Mouse (Mus musculus) heart, embryonic 11.5 days (tissue): Measurements from ENCODE around the gene Fga. TPM values are rescaled to one million over a fixed set of nuclear protein-coding genes. Genes with fewer than 3 reads are reported as not detected.
A peak's percentile ranks its signal among the peaks of the same experiment; 100 is the strongest.

Source experiments
- ATAC-seq: fragments of 200-750 bp; cut with Nextera tagmentation; replicated peaks from 2 replicates; pipeline ENCODE4 v1.8.0; 2017; ENCODE audit warnings: moderate library complexity; ENCODE audit not compliant: insufficient number of reproducible peaks, low FRiP score, low TSS enrichment
- H3K27ac ChIP-seq: fragments of 300-500 bp; sonication (generic); 2 replicates; pipeline ENCODE4 v1.5.1; 2014; ENCODE audit warnings: mild to moderate bottlenecking, low read depth, low read length
- H3K27me3 ChIP-seq: fragments of 300-500 bp; sonication (generic); 2 replicates; pipeline ENCODE4 v1.6.1; 2014; ENCODE audit warnings: mild to moderate bottlenecking, low read length, mixed read lengths; ENCODE audit not compliant: control insufficient read depth, insufficient read depth
- H3K36me3 ChIP-seq: fragments of 300-500 bp; sonication (generic); 2 replicates; pipeline ENCODE4 v1.6.1; 2014; ENCODE audit warnings: mild to moderate bottlenecking, low read length, moderate library complexity, mixed read lengths; ENCODE audit not compliant: control insufficient read depth, insufficient read depth
- H3K4me1 ChIP-seq: fragments of 300-500 bp; sonication (generic); 2 replicates; pipeline ENCODE4 v1.6.1; 2014; ENCODE audit warnings: low read length; ENCODE audit not compliant: control insufficient read depth, insufficient read depth
- H3K4me2 ChIP-seq: fragments of 300-500 bp; sonication (generic); 2 replicates; pipeline ENCODE4 v1.6.1; 2014; ENCODE audit warnings: mild to moderate bottlenecking, moderate library complexity
- H3K4me3 ChIP-seq: fragments of 300-500 bp; sonication (generic); 2 replicates; pipeline ENCODE4 v1.5.1; 2014; ENCODE audit warnings: low read depth, low read length
- H3K9ac ChIP-seq: fragments of 300-500 bp; sonication (generic); 2 replicates; pipeline ENCODE4 v1.6.1; 2014; ENCODE audit warnings: mild to moderate bottlenecking, low read depth, low read length, moderate library complexity
- H3K9me3 ChIP-seq: fragments of 300-500 bp; sonication (generic); replicated peaks from 2 replicates; pipeline ENCODE4 v1.6.1; 2016; ENCODE audit warnings: low read length; ENCODE audit not compliant: control insufficient read depth
- WGBS: fragments of 180-500 bp; shearing (Covaris S2); extraction: QIAGEN DNeasy Blood & Tissue Kit; methylation state at CpG from one replicate; pipeline ENCODE4 v1.1.7; 2014; ENCODE audit not compliant: insufficient replicate concordance; 5-methylcytosine and 5-hydroxymethylcytosine counted together
- polyA plus RNA-seq: library from polyadenylated mRNA; unstranded; fragments of >200 nt; fragmentation: Nextera tagmentation; extraction: Ambion mirVana; gene quantifications from 2 replicates; pipeline ENCODE4 v1.2.1, GENCODE M21; 2014

Gene Fga
- polyA plus RNA-seq, 1 experiment from 2014 or later = 2.7 TPM

- no peaks in the 10 kb centered on the region for H3K36me3 ChIP-seq
- H3K4me2 ChIP-seq = peak overlapping the region; percentile 66
- H3K27me3 ChIP-seq = no peaks in the 10 kb centered on the region
- H3K4me1 ChIP-seq = no peaks in the 10 kb centered on the region
- no peak overlapping the region for H3K9ac ChIP-seq
- peak overlapping the region; percentile 30; the same call in 1 of the 2 replicates for H3K4me3 ChIP-seq
- no peak overlapping the region for H3K27ac ChIP-seq
- ATAC-seq = no peak
- WGBS = 4% methylated on average over 11 of the region's 11 CpGs
- no peaks in the 10 kb centered on the region for H3K9me3 ChIP-seq
These were observed 54.7 kb downstream of the Fga start for GRCm38 (mm10) chr3:83080567-83081055.

Other genes starting within 250 kb of the Fga start
- 1.9 and 2.0 TPM in 2 replicates for gene Rbm46, start 149.6 kb upstream of the Fga start, polyA plus RNA-seq
- 0.09 TPM in 1 of 2 replicates, not detected in the other for gene Lrat, start 122.1 kb upstream of the Fga start, polyA plus RNA-seq
- 0.62 and 3.8 TPM in 2 replicates for gene Fgg, start 18.4 kb upstream of the Fga start, polyA plus RNA-seq
- 0.59 and 3.4 TPM in 2 replicates for gene Fgb, start 23.8 kb downstream of the Fga start, polyA plus RNA-seq
- gene Plrg1, start 29.4 kb downstream of the Fga start, polyA plus RNA-seq = 64.1 and 73.2 TPM in 2 replicates
- gene Dchs2, start 101.9 kb downstream of the Fga start, polyA plus RNA-seq = 0.14 and 0.16 TPM in 2 replicates